Mouse (Mus musculus) hindbrain, postnatal 0 days (tissue): ENCODE results near the gene Sun1. TPM values are rescaled to one million over a fixed set of nuclear protein-coding genes. Genes with fewer than 3 reads are reported as not detected.

Source experiments
- ATAC-seq: fragments of 200-750 bp; cut with Nextera tagmentation; 2 replicates; pipeline ENCODE4 v1.8.0; 2017; ENCODE audit warnings: mild to moderate bottlenecking, moderate TSS enrichment, moderate library complexity
- DNase-seq: peaks from one replicate; pipeline ENCODE4 v3.0.0-alpha.2; 2015; ENCODE audit warnings: low spot score
- H3K27ac ChIP-seq: fragments of 300-500 bp; sonication (generic); 2 replicates; pipeline ENCODE4 v1.5.1; 2014; ENCODE audit warnings: mild to moderate bottlenecking
- H3K27me3 ChIP-seq: fragments of 300-500 bp; sonication (generic); 2 replicates; pipeline ENCODE4 v1.6.1; 2014; ENCODE audit warnings: low read length, mixed read lengths; ENCODE audit not compliant: insufficient read depth
- H3K36me3 ChIP-seq: fragments of 300-500 bp; sonication (generic); 2 replicates; pipeline ENCODE4 v1.6.1; 2014; ENCODE audit warnings: low read length, mixed read lengths; ENCODE audit not compliant: insufficient read depth
- H3K4me1 ChIP-seq: fragments of 300-500 bp; sonication (generic); 2 replicates; pipeline ENCODE4 v1.6.1; 2014; ENCODE audit warnings: antibody characterized with exemption, low read length, mixed read lengths; ENCODE audit not compliant: insufficient read depth
- H3K4me2 ChIP-seq: fragments of 300-500 bp; sonication (generic); 2 replicates; pipeline ENCODE4 v1.6.1; 2014; ENCODE audit warnings: low read depth, mild to moderate bottlenecking, low read length, moderate library complexity, mixed read lengths
- H3K4me3 ChIP-seq: fragments of 300-500 bp; sonication (generic); 2 replicates; pipeline ENCODE4 v1.5.1; 2014; ENCODE audit warnings: low read length
- H3K9ac ChIP-seq: fragments of 300-500 bp; sonication (generic); replicated peaks from 2 replicates; pipeline ENCODE4 v1.6.1; 2014; ENCODE audit warnings: mild to moderate bottlenecking, low read length, moderate library complexity, mixed read lengths
- H3K9me3 ChIP-seq: fragments of 300-500 bp; sonication (generic); 2 replicates; pipeline ENCODE4 v1.6.1; 2016; ENCODE audit warnings: low read length, mixed read lengths
- CTCF ChIP-seq: IDR thresholded peaks from 2 replicates; pipeline ENCODE4 v1.5.1; 2016; ENCODE audit warnings: antibody characterized with exemption, control low read depth, low read depth
- WGBS: fragments of 180-500 bp; shearing (Covaris S2); extraction: QIAGEN DNeasy Blood & Tissue Kit; methylation state at CpG from one replicate; pipeline ENCODE4 v1.1.7; 2014; 5-methylcytosine and 5-hydroxymethylcytosine counted together
- polyA plus RNA-seq: library from polyadenylated mRNA; unstranded; fragments of >200 nt; fragmentation: Nextera tagmentation; extraction: Ambion mirVana; gene quantifications from 2 replicates; pipeline ENCODE4 v1.2.1, GENCODE M21; 2015
- total RNA-seq: library from RNA; depleted of rRNA; stranded (reverse); fragments of >200 nt; gene quantifications from 2 replicates; pipeline ENCODE4 v1.2.3, GENCODE M21; 2014

The Sun1 gene
- total and polyA plus RNA-seq, 2 experiments from 2014 or later = 33.9 to 78.5 TPM

- DNase-seq (peak; percentile 77), ATAC-seq (peak; percentile 43; the same call in 1 of the 2 replicates)
- TF ChIP-seq CTCF = no peak
- Histone ChIP-seq H3K36me3 (peaks cover 39% of the 10 kb centered on the region), H3K27ac (peak overlapping the region; percentile 32; the same call in 1 of the 2 replicates), H3K27me3 (no peaks in the 10 kb centered on the region), H3K4me3 (no peak overlapping the region), H3K4me2 (no peak overlapping the region), H3K4me1 (peaks cover 3% of the 10 kb centered on the region; the same call in 1 of the 2 replicates), H3K9me3 (no peaks in the 10 kb centered on the region), H3K9ac (no peak overlapping the region)
- 40% methylated on average over 10 of the region's 10 CpGs for WGBS
These were observed 25.6 kb upstream of the Sun1 start for GRCm38 (mm10) chr5:139174556-139175547.

GRCm38 (mm10) chr5:139178895-139179631 lies 21.4 kb upstream of the Sun1 start:
- ATAC-seq (peak; percentile 85), DNase-seq (peak; percentile 89)
- Histone ChIP-seq H3K4me2 (no peak overlapping the region), H3K4me1 (peaks cover under 1% of the 10 kb centered on the region; the same call in 1 of the 2 replicates), H3K4me3 (no peak overlapping the region), H3K27me3 (no peaks in the 10 kb centered on the region), H3K27ac (no peak overlapping the region), H3K9ac (no peak overlapping the region), H3K36me3 (peaks cover 44% of the 10 kb centered on the region; the same call in 1 of the 2 replicates), H3K9me3 (no peaks in the 10 kb centered on the region)
- WGBS = 28% methylated on average over 11 of the region's 11 CpGs
- peak; percentile 95 for TF ChIP-seq CTCF

GRCm38 (mm10) chr5:139183131-139183530 lies 17.3 kb upstream of the Sun1 start:
- Histone ChIP-seq H3K9me3 (no peaks in the 10 kb centered on the region), H3K4me2 (no peak overlapping the region), H3K4me1 (no peaks in the 10 kb centered on the region), H3K27me3 (no peaks in the 10 kb centered on the region), H3K27ac (no peak overlapping the region), H3K4me3 (no peak overlapping the region), H3K9ac (no peak overlapping the region), H3K36me3 (peaks cover 49% of the 10 kb centered on the region)
- no peak for DNase-seq
- no peak for ATAC-seq
- no peak for TF ChIP-seq CTCF
- WGBS = 92% methylated on average over 2 of the region's 2 CpGs

DNA sequence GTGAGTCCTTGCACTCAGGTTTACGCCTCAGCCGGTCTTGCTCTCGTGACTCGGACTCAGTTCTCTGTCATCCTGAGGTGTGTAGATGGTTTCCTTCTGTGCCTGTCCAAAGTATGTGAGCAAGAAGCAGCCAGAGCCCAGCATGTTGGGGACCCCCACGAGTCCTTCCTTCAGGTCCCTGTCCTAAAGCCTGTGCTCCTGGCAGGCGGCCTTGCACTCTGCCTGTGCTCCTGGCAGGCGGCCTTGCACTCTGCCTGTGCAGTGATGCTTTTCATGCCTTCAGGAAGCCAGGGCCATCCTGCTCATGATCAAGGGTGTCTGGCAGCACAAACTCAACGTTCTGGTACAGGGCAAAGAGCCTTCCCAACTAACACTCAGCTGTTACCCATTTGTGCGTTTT lies 16.8 kb upstream of the Sun1 start:
- Histone ChIP-seq H3K4me1 (no peaks in the 10 kb centered on the region), H3K4me2 (no peak overlapping the region), H3K27me3 (no peaks in the 10 kb centered on the region), H3K36me3 (peaks cover 49% of the 10 kb centered on the region), H3K27ac (no peak overlapping the region), H3K9me3 (no peaks in the 10 kb centered on the region), H3K4me3 (no peak overlapping the region), H3K9ac (no peak overlapping the region)
- ATAC-seq (no peak), DNase-seq (no peak)
- TF ChIP-seq CTCF = no peak
- 94% methylated on average over 9 of the region's 9 CpGs for WGBS

DNA sequence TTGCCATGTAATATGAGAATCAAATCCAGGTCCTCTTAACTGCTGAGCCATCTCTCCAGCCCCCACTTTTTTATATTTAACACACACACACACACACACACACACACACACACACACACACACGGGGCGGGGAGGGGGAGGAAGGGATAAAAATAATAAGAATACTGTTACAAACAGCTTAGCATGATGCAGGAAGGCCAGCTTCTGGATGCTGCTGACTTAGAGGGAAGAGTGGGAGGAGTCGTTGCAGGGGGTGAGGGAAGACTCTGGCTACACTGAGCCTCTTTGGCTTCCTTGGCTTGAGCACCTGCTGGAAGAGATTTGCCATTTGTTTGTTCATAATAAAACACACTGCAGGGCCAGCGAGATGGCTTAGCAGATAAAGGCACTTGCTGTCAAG lies 15.5 kb upstream of the Sun1 start:
- whole genome bisulfite sequencing = 89% methylated on average over 4 of the region's 4 CpGs
- Histone ChIP-seq H3K36me3 (peaks cover 49% of the 10 kb centered on the region), H3K27me3 (no peaks in the 10 kb centered on the region), H3K4me1 (no peaks in the 10 kb centered on the region), H3K4me3 (no peak overlapping the region), H3K27ac (no peak overlapping the region), H3K4me2 (no peak overlapping the region), H3K9ac (no peak overlapping the region), H3K9me3 (no peaks in the 10 kb centered on the region)
- ATAC-seq (no peak), DNase-seq (no peak)
- TF ChIP-seq CTCF = no peak

GRCm38 (mm10) chr5:139189726-139190125 lies 10.7 kb upstream of the Sun1 start:
- WGBS = 95% methylated on average over 5 of the region's 5 CpGs
- Histone ChIP-seq H3K27ac (no peak overlapping the region), H3K4me3 (no peak overlapping the region), H3K27me3 (no peaks in the 10 kb centered on the region), H3K9ac (no peak overlapping the region), H3K4me1 (no peaks in the 10 kb centered on the region), H3K9me3 (no peaks in the 10 kb centered on the region), H3K4me2 (no peak overlapping the region), H3K36me3 (peaks cover 14% of the 10 kb centered on the region)
- ATAC-seq = no peak
- TF ChIP-seq CTCF = no peak
- no peak for DNase-seq
